Mouse (Mus musculus): Measurements from ENCODE around the gene Cnih3.

DNA sequence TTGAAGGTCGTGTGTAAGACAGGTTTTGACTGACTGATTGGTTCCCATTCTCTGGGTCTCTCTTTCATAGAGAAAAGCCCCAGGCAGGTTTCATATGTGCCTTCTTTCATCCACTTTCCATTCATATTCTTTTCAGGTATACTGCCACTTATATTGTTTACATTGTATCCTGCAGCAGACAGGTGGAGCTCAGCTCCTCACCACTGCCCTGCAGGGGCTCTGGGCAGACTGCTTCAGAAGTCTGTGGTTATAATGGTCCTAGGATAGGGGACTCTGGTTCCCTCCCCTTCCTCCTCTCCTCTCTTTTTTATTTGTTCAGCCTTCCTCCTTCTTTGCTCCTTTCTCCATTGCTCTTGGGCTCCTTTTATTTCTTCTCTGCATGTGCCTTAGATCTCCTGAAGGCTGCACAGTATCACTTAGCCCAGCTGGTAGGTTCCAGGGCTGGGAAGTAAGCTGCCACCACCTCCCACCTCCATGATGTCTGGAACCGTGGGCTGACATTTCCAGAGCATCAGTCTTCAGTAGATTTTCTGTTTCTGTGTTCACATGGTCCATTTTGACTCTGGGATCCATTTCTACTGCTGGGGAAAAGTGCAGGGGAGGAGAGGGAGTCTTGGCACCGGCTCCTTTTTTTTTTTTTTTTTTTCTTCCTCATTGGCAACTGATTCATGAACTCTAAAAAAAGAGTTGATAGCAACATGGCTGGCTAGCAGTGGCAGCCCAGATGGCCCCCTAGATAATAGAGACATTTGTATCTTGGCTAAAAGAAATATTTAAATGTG, 16.6 kb downstream of the Cnih3 start:
- TF ChIP-seq CTCF (IDR thresholded peaks at IDR 0.05; ENCODE audit: low read depth, low read length), result no peak
- TF ChIP-seq GATA1 (IDR thresholded peaks at IDR 0.05; ENCODE audit: borderline replicate concordance, low read length), result no peak
- no peak for TF ChIP-seq TAL1 (conservative IDR thresholded peaks at IDR 0.05; ENCODE audit: low read depth, low read length)
- TF ChIP-seq POLR2AphosphoS5 (IDR thresholded peaks at IDR 0.05; ENCODE audit: insufficient replicate concordance, low read depth, low read length), result no peak

All from G1E (cell line).